Mouse (Mus musculus): ENCODE results near the gene Trappc6b. TPM values are rescaled to one million over a fixed set of nuclear protein-coding genes. Genes with fewer than 3 reads are reported as not detected.

Trappc6b gene
- polyA plus RNA-seq, 1 experiment from 2014 or later: 85.9 TPM

GRCm38 (mm10) chr12:59010482-59010881 lies 50.8 kb downstream of the Trappc6b start:
- 0 out of 2 replicates have a peak overlapping the region, but pooled peaks have one; percentile 90 for H3K9ac ChIP-seq (ENCODE audit: low read depth, low read length)
- WGBS: 58% methylated on average over 2 of the region's 2 CpGs
- H3K4me2 ChIP-seq (ENCODE audit: low read depth, low read length): peak overlapping the region; percentile 71
- no peaks in the 10 kb centered on the region for H3K9me3 ChIP-seq (ENCODE audit: control insufficient read depth, low read length)
- H3K4me3 ChIP-seq (ENCODE audit: low read length): peak overlapping the region; percentile 81
- peaks cover 12% of the 10 kb centered on the region for H3K4me1 ChIP-seq (ENCODE audit: control insufficient read depth, insufficient read depth, low read length)
- no peaks in the 10 kb centered on the region for H3K27me3 ChIP-seq (replicated peaks; ENCODE audit: control insufficient read depth, insufficient read depth, low read length)
- peaks cover 4% of the 10 kb centered on the region; the same call in 1 of the 2 replicates for H3K36me3 ChIP-seq (ENCODE audit: control insufficient read depth, insufficient read depth, low read length)
- H3K27ac ChIP-seq (ENCODE audit: low read length): peak overlapping the region; percentile 48; the same call in 1 of the 2 replicates
- ATAC-seq: no peak

Other genes with a start within 250 kb of the Trappc6b start
- gene Sec23a, start 49.5 kb downstream of the Trappc6b start, polyA plus RNA-seq (2015; fragmentation: Nextera tagmentation; extraction: Ambion mirVana): 90.5 and 110 TPM in 2 replicates
- gene Gemin2, start 48.1 kb downstream of the Trappc6b start, polyA plus RNA-seq (2015; fragmentation: Nextera tagmentation; extraction: Ambion mirVana): 17.6 and 20.3 TPM in 2 replicates
- gene Pnn, start 5.4 kb upstream of the Trappc6b start, polyA plus RNA-seq (2015; fragmentation: Nextera tagmentation; extraction: Ambion mirVana): 60.5 and 66.7 TPM in 2 replicates
- 88.2 and 96.6 TPM in 2 replicates for gene Mia2, start 34.3 kb upstream of the Trappc6b start, polyA plus RNA-seq (2015; fragmentation: Nextera tagmentation; extraction: Ambion mirVana)
- gene Fbxo33, start 158.3 kb upstream of the Trappc6b start, polyA plus RNA-seq (2015; fragmentation: Nextera tagmentation; extraction: Ambion mirVana): 3.5 and 3.9 TPM in 2 replicates

Measured in intestine, embryonic 16.5 days (tissue).